Mouse (Mus musculus) erythroblast, adult 5-6 weeks (primary cell): ENCODE measurements around the gene Tmem132b. TPM values are rescaled to one million over a fixed set of nuclear protein-coding genes. Genes with fewer than 3 reads are reported as not detected.

Experiments used
- ATAC-seq: replicated peaks from 2 replicates; pipeline ENCODE4 v1.8.0; 2016; ENCODE audit warnings: moderate number of reproducible peaks, mild to moderate bottlenecking, moderate TSS enrichment, inconsistent platforms; ENCODE audit not compliant: poor library complexity, low FRiP score, severe bottlenecking
- total RNA-seq, 2 experiments: library from RNA; stranded (forward) in 1 of 2; stranded (reverse) in 1 of 2; fragments of 150-400 nt in 1 of 2; fragments of 200-764, 138-1000 nt in 1 of 2; gene quantifications; 2 replicates each; pipeline versions ENCODE4 v1.2.3 to v1.2.4; 2015 to 2017; ENCODE audit warnings: low replicate concordance in 2 of 2

Tmem132b gene
- total RNA-seq, 2 experiments from 2014 or later: not detected

- no peak for ATAC-seq
Observed at GRCm38 (mm10) chr5:125745727-125746126, 214.2 kb downstream of the Tmem132b start.

GRCm38 (mm10) chr5:125751481-125751880, 219.9 kb downstream of the Tmem132b start:
- ATAC-seq: no peak

GRCm38 (mm10) chr5:125752546-125752945, 221.0 kb downstream of the Tmem132b start:
- no peak for ATAC-seq

- no peak for ATAC-seq
Observed at GRCm38 (mm10) chr5:125756987-125757530, 225.5 kb downstream of the Tmem132b start.

GRCm38 (mm10) chr5:125758506-125758905, 226.9 kb downstream of the Tmem132b start:
- ATAC-seq: no peak

- no peak for ATAC-seq
Observed at GRCm38 (mm10) chr5:125766941-125767340, 235.4 kb downstream of the Tmem132b start.

GRCm38 (mm10) chr5:125767950-125768349, 236.4 kb downstream of the Tmem132b start:
- no peak for ATAC-seq

GRCm38 (mm10) chr5:125772238-125772637, 240.7 kb downstream of the Tmem132b start:
- no peak for ATAC-seq

- ATAC-seq: no peak
Observed at GRCm38 (mm10) chr5:125772756-125773155, 241.2 kb downstream of the Tmem132b start.

- ATAC-seq: no peak
Observed at GRCm38 (mm10) chr5:125780332-125780731, 248.8 kb downstream of the Tmem132b start.

GRCm38 (mm10) chr5:125792643-125793042, 261.1 kb downstream of the Tmem132b start:
- no peak for ATAC-seq

GRCm38 (mm10) chr5:125794318-125794717, 262.7 kb downstream of the Tmem132b start:
- ATAC-seq: no peak

GRCm38 (mm10) chr5:125799622-125800021, 268.0 kb downstream of the Tmem132b start:
- no peak for ATAC-seq

GRCm38 (mm10) chr5:125800025-125800424, 268.5 kb downstream of the Tmem132b start:
- no peak for ATAC-seq

GRCm38 (mm10) chr5:125802801-125803200, 271.2 kb downstream of the Tmem132b start:
- no peak for ATAC-seq

- no peak for ATAC-seq
Observed at GRCm38 (mm10) chr5:125805327-125805726, 273.8 kb downstream of the Tmem132b start.

- ATAC-seq: no peak
Observed at GRCm38 (mm10) chr5:125807861-125808260, 276.3 kb downstream of the Tmem132b start.

- no peak for ATAC-seq
Observed at GRCm38 (mm10) chr5:125829342-125829741, 297.8 kb downstream of the Tmem132b start.

GRCm38 (mm10) chr5:125835890-125836289, 304.3 kb downstream of the Tmem132b start:
- no peak for ATAC-seq

GRCm38 (mm10) chr5:125836761-125837160, 305.2 kb downstream of the Tmem132b start:
- no peak for ATAC-seq
